Mouse (Mus musculus) gastrocnemius, postnatal 4 days (tissue): ENCODE results near the gene Nek9. TPM values are rescaled to one million over a fixed set of nuclear protein-coding genes. Genes with fewer than 3 reads are reported as not detected.
"Not testable (repeated sequence)": the region's sequence is repeated elsewhere in the genome, so short reads cannot be mapped to it uniquely, and the experiment has no call there.

ENCODE experiments used
- DNase-seq, 2 experiments: peaks; one replicate each; pipeline ENCODE4 v3.0.0; 2021 to 2022; ENCODE audit warnings: low spot score in 2 of 2, mixed read lengths in 2 of 2
- total RNA-seq, 2 experiments: library from RNA; stranded (reverse); gene quantifications; 2 replicates each; pipeline ENCODE4 v1.2.3; 2021

Gene Nek9
- total RNA-seq, 2 experiments from 2014 or later: 59.6 to 60.9 TPM

- no peak for DNase-seq
Measured at GRCm38 (mm10) chr12:85291541-85291940, 47.6 kb downstream of the Nek9 start.

GRCm38 (mm10) chr12:85290633-85291032 is 48.5 kb downstream of the Nek9 start:
- DNase-seq: no peak

- DNase-seq: peak in 1 of 2 experiments; percentile 62
Measured at GRCm38 (mm10) chr12:85289157-85290000, 49.8 kb downstream of the Nek9 start.

- peak; percentile 74 to 87 for DNase-seq
Measured at GRCm38 (mm10) chr12:85288486-85289156, 50.5 kb downstream of the Nek9 start, which contains the start of gene Zc2hc1c. Zc2hc1c (plus strand) TSS chr12:85288591.

- peak; percentile 31 to 50 for DNase-seq
Measured at GRCm38 (mm10) chr12:85287809-85288485, 51.2 kb downstream of the Nek9 start, which contains the start of gene Acyp1. Acyp1 (minus strand) TSS chr12:85288438.

- DNase-seq: no peak
Measured at GRCm38 (mm10) chr12:85286941-85287340, 52.2 kb downstream of the Nek9 start.

- no peak for DNase-seq
Measured at GRCm38 (mm10) chr12:85284996-85285395, 54.2 kb downstream of the Nek9 start.

GRCm38 (mm10) chr12:85284331-85284730 is 54.8 kb downstream of the Nek9 start:
- no peak for DNase-seq

- DNase-seq: not testable (repeated sequence)
Measured at GRCm38 (mm10) chr12:85281756-85282155, 57.4 kb downstream of the Nek9 start.

GRCm38 (mm10) chr12:85280845-85281651 is 58.1 kb downstream of the Nek9 start:
- DNase-seq: no peak

- DNase-seq: peak; percentile 87 to 94
Measured at GRCm38 (mm10) chr12:85280105-85280844, 58.9 kb downstream of the Nek9 start.

- no peak for DNase-seq
Measured at GRCm38 (mm10) chr12:85279396-85280080, 59.6 kb downstream of the Nek9 start.

GRCm38 (mm10) chr12:85278919-85279318 is 60.2 kb downstream of the Nek9 start:
- DNase-seq: no peak

- DNase-seq: no peak
Measured at GRCm38 (mm10) chr12:85276273-85276672, 62.9 kb downstream of the Nek9 start.

- no peak for DNase-seq
Measured at GRCm38 (mm10) chr12:85273508-85273907, 65.7 kb downstream of the Nek9 start.

- no peak for DNase-seq
Measured at GRCm38 (mm10) chr12:85271843-85272206, 67.3 kb downstream of the Nek9 start.

- no peak for DNase-seq
Measured at GRCm38 (mm10) chr12:85271132-85271842, 67.9 kb downstream of the Nek9 start.

- DNase-seq: peak; percentile 51 to 72
Measured at GRCm38 (mm10) chr12:85270319-85270718, 68.8 kb downstream of the Nek9 start, which contains the start of gene Mlh3. Mlh3 (minus strand) TSS chr12:85270599.

GRCm38 (mm10) chr12:85269821-85270220 is 69.3 kb downstream of the Nek9 start:
- no peak for DNase-seq
